Mouse (Mus musculus) ES-Bruce4 (cell line): ENCODE data around the gene Gm10721.
"Not testable (repeated sequence)": the region's sequence is repeated elsewhere in the genome, so short reads cannot be mapped to it uniquely, and the experiment has no call there.

Source experiments
- CTCF ChIP-seq: IDR thresholded peaks from one replicate; pipeline ENCODE4 v1.8.1; 2011; ENCODE audit warnings: low read depth, low read length
- POLR2A ChIP-seq: IDR thresholded peaks from one replicate; pipeline ENCODE4 v1.8.1; 2011; ENCODE audit warnings: low read length; ENCODE audit not compliant: insufficient read depth

GRCm38 (mm10) chr9:3023985-3024648, 11.2 kb downstream of the Gm10721 start:
- not testable (repeated sequence) for TF ChIP-seq CTCF, POLR2A
